Mouse (Mus musculus) c-Kit-positive CD71-positive TER-119-negative erythroid progenitor cells, embryonic 14.5 days (primary cell): ENCODE results near the gene Dnmt3a.
A peak's percentile ranks its signal among the peaks of the same experiment; 100 is the strongest.
"Not testable (repeated sequence)": the region's sequence is repeated elsewhere in the genome, so short reads cannot be mapped to it uniquely, and the experiment has no call there.

Experiments used
- DNase-seq: peaks from one replicate; pipeline ENCODE4 v3.0.0-alpha.2; 2013; ENCODE audit warnings: low read depth

The Dnmt3a gene

GRCm38 (mm10) chr12:3917668-3918341 is 112.0 kb downstream of the Dnmt3a start:
- DNase-seq = no peak

- no peak for DNase-seq
Observed at GRCm38 (mm10) chr12:3918577-3918976, 112.8 kb downstream of the Dnmt3a start.

GRCm38 (mm10) chr12:3919423-3919822 is 113.6 kb downstream of the Dnmt3a start:
- no peak for DNase-seq

GRCm38 (mm10) chr12:3926127-3926526 is 120.3 kb downstream of the Dnmt3a start:
- peak; percentile 42 for DNase-seq

GRCm38 (mm10) chr12:3928841-3929240 is 123.0 kb downstream of the Dnmt3a start:
- DNase-seq = no peak

GRCm38 (mm10) chr12:3930090-3930865 is 124.5 kb downstream of the Dnmt3a start:
- DNase-seq = not testable (repeated sequence)

GRCm38 (mm10) chr12:3942026-3942425 is 136.2 kb downstream of the Dnmt3a start:
- DNase-seq = no peak

- DNase-seq = no peak
Observed at GRCm38 (mm10) chr12:3944454-3945073, 138.8 kb downstream of the Dnmt3a start.

- DNase-seq = no peak
Observed at GRCm38 (mm10) chr12:3947503-3947902, 141.7 kb downstream of the Dnmt3a start.

GRCm38 (mm10) chr12:3954651-3955050 is 148.8 kb downstream of the Dnmt3a start, which contains the start of gene Pomc:
Gene Pomc (plus strand): TSS chr12:3954951.
- no peak for DNase-seq

GRCm38 (mm10) chr12:3955371-3955770 is 149.6 kb downstream of the Dnmt3a start:
- DNase-seq = peak; percentile 46

GRCm38 (mm10) chr12:3956351-3956750 is 150.5 kb downstream of the Dnmt3a start:
- no peak for DNase-seq

- no peak for DNase-seq
Observed at GRCm38 (mm10) chr12:3959791-3960543, 154.2 kb downstream of the Dnmt3a start.

GRCm38 (mm10) chr12:3960553-3960952 is 154.7 kb downstream of the Dnmt3a start:
- DNase-seq = no peak
